Mouse (Mus musculus): ENCODE data around the gene Lats2.

DNA sequence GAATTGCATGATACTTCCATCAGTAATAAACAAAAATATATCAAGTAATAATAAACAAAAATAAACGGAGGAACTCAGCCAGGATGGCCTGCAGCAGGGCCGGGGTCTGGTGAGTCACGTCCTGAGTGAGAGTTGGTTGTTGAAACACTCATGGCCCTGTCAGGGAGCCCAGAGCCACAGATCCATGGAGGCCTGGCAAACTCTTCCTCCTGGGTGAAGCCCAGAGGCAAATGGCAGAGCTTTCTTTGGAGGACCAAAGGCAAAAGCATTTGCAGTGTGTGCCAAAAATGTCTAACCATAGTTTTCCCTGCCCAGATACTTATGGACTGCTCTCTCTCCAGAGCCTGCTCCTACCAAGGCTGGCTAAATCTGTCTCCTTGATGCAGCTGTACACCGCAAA, 33.0 kb upstream of the Lats2 start:
- TF ChIP-seq CTCF (IDR thresholded peaks at IDR 0.05; ENCODE audit: borderline replicate concordance, insufficient read depth, low read length) = no peak
- TF ChIP-seq POLR2A (IDR thresholded peaks at IDR 0.05; ENCODE audit: low read depth, low read length) = no peak

All from embryonic fibroblast, embryonic 13.5 days (primary cell).